Mouse (Mus musculus) embryo, embryonic 9.5 days (tissue): Measurements from ENCODE around the gene Kcnb1.

Experiments
- DNase-seq: peaks from one replicate; pipeline ENCODE4 v3.0.0-alpha.2; 2017; ENCODE audit errors: extremely low spot score

The Kcnb1 gene

DNA sequence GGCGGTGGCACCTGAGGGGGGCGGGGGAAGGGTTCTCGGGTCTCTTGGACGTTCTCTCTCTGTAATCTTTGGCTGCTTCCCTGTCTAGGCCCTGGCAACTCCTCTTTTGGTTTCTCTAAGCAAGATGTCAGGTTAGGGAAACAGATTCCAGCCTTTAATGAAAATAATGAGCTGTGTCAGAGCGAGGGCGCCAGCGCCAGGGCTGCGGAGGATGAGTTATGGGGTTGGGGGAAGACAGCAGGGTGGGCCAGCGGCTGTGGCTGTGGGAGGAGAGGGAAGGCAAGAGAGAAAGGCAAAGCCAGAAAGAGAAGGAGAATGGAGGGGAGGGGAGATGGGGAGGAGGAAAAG, 60.4 kb downstream of the Kcnb1 start:
- no peak for DNase-seq

- DNase-seq, result no peak
Observed at GRCm38 (mm10) chr2:167128699-167129607, 61.0 kb downstream of the Kcnb1 start.

- DNase-seq, result no peak
Observed at GRCm38 (mm10) chr2:167127404-167127803, 62.6 kb downstream of the Kcnb1 start.

DNA sequence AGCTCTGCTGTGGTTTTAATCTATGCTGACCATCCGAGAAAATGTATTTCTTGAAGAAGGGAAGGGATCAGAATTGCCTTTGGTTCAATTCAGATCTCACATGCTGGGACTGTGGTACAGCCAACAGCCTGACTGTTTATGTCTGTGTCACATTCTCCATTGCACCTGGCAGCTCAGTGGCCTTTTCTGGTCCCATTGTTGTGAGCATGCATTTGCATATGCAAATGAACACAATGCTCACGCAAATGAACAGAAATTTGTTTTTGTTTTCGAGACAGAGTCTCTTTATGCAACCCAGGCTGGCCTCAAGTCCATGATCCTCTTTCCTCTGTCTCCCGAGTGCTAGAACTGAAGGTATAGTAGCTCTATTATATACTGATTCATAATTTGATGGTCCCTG, 64.2 kb downstream of the Kcnb1 start:
- DNase-seq, result no peak

GRCm38 (mm10) chr2:167123936-167124335, 66.0 kb downstream of the Kcnb1 start:
- no peak for DNase-seq

DNA sequence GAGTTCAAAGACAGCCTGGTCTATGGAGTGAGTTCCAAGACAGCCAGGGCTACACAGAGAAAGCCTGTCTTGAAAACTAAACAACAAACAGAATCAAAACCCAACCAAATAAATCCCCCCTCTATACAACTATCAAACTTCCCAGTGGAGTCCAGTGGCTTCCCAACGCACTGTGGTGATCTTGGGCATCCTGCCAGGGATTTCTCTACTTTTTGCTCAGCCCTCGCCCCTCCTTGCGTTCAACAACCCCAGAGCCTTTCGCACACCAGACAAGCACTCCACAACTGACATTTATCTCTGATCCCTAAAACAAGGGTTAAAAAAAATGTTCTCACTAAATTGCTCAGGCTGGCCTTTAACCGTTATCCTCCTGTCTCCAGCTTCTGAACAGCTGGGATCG, 67.2 kb downstream of the Kcnb1 start:
- no peak for DNase-seq

- DNase-seq, result no peak
Observed at GRCm38 (mm10) chr2:167121996-167122395, 68.0 kb downstream of the Kcnb1 start.

GRCm38 (mm10) chr2:167121228-167121627, 68.7 kb downstream of the Kcnb1 start:
- no peak for DNase-seq

- no peak for DNase-seq
Observed at GRCm38 (mm10) chr2:167120186-167120830, 69.6 kb downstream of the Kcnb1 start.

DNA sequence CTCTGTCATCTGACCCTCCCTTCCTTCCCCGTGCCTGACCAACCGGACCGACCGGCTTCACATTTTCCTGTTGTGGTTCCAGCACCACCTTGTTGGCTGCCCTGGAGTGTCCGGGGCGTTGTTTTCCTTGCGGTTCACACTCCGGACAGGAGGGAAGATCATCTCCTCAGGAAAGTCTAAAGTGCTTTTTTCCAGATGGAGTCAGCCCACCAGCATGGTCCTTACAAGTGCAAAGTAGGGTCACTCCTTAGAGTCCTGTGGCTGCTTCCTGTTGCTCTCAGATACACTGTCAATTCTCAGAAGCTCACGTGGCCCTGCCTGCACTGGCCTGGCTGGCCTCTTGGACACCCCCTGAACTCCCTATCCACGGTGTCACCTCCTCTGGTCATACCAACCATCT, 71.9 kb downstream of the Kcnb1 start:
- no peak for DNase-seq

DNA sequence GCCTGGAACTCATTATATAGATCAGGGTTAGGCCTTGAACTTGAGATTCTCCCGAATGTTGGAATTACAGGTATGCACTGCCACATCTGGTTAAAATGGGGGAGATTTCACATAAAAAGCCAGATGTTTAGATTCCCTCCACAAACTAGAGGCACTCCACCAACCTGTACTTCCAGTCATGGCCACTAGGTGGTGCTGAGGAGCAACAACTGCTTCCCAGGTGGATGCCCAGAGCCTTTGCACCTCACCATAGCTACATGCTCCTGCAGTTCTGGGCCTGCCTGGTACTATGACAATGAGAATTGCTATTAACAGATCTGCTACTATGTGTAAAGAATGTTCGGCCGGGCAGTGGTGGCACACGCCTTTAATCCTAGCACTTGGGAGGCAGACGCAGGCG, 77.2 kb downstream of the Kcnb1 start:
- peak; percentile 80 for DNase-seq

DNA sequence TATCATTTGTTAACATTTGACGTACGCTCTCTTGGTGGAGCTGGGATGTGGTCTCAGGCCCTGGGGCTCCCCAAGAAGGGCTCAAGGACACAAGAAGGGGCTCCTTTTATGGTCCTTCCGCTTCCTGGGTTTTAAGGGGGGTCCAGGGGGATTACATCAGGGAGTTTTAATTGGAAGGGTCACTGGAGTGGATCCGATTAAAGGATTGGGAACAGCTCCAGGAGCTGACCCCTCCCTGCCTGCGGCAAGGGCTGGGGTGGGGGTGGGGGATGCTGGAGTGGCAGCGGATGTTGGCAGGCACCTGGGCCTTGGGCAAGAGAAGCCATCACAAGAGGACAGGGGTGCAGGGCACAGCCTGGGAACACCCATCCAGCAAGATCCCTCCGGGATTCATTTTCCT, 77.7 kb downstream of the Kcnb1 start:
- DNase-seq, result no peak

DNA sequence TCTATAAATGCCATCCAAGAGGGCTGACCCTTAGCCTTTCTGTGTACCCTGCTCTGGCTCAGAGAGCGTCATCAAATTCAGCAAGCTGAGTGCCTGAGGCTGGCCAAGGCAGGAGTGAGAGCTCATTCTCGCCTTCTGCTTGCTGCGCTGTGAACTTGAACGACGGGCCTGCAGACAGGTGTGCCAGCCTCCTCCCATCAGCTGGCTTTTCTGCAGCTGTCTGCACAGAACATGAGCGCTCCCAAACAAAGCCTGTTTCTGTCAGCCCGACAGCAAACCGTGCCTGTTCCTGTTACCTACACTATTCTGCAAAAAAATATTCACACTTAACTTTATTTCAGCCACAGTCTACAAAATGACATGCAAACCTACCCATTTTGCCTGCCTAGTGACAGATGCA, 80.4 kb downstream of the Kcnb1 start:
- no peak for DNase-seq

DNA sequence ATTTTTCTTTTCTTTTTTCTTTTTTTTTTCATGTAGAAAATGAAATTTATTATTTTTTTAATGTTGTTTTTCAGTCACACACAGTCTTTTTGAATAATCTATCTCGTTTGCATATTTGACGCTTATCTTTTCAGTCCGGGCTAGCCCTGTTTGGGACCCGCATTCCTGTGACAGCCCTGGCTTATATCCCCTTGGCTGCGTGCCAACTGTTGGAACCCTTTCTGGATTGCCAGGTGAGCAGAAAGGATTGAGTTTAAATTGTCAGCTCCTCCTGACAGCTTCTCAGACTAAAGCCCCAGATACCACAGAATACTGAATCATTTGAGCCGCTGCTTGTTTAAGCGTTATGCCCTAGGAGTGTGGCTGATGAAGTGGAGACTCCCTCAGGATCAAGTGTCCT, 86.4 kb downstream of the Kcnb1 start:
- no peak for DNase-seq

DNA sequence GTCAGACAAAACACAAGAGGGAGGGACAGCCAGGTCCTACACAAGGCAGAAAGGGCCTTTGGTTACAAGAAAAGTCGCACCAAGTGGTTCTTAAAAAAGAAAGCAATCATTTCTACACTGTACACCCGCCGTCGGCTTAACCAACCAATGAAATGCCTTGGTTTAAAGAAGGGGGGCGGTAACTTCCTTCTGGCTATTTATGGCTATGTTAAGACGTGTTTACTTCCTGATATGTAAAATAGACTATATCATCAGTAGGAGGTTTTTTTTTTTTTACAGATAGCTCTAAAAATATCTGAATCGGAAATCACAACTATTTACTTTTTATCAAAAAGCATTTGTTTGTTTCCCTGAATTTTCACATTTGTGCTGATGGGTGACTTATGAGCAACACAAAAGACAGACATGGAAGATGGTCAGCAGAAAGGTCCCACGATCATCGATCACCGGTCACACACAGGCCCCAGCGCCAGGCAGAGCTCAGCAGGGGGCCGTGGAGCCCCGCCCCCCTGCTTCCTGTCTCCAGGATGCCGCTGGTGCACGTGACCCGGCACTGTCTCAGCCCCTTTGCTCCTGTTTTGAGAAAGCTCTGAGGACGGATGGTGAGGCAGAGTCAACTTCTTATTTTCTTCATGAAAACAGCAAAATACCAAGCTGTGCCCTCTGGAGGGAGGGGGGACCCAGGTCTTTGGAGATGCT, 88.1 kb downstream of the Kcnb1 start:
- DNase-seq, result no peak

GRCm38 (mm10) chr2:167094688-167095087, 95.3 kb downstream of the Kcnb1 start:
- no peak for DNase-seq

DNA sequence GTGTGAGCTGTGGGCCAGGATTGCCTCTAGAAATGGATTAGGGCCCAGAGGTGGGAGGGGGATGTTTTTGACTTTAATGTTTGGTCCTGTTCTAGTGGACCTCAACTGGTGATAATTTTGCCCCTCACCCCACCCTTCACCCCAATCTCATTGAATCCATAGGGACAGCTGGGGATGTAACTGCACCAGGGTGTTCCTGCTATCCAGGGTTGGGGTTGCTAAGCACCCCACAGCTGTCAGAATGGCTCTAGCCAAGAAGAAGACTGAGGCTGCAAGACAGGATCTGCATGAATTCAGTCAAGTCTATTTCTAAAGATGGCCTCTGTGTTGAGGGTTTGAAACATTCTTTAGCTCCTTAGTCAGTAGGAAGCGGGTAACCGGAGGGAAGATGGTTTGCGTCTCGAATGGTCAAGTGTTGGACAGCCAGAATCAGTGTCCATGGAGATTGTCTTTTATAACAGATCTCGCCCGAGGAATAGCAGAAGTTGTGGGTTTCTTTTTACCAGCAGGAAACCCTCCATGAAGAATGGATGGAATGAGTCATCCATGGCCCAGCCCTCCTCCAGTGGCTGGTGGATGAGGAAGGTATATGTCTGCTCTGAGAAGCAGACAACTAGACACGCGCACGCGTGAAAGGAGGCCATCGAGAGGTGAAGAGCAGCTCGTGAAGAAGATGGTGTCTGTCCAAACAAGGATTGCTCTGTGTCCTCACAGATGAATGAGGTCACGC, 96.6 kb downstream of the Kcnb1 start:
- DNase-seq, result no peak

GRCm38 (mm10) chr2:167090271-167090670, 99.7 kb downstream of the Kcnb1 start:
- no peak for DNase-seq

GRCm38 (mm10) chr2:167086836-167087235, 103.1 kb downstream of the Kcnb1 start:
- DNase-seq, result no peak

DNA sequence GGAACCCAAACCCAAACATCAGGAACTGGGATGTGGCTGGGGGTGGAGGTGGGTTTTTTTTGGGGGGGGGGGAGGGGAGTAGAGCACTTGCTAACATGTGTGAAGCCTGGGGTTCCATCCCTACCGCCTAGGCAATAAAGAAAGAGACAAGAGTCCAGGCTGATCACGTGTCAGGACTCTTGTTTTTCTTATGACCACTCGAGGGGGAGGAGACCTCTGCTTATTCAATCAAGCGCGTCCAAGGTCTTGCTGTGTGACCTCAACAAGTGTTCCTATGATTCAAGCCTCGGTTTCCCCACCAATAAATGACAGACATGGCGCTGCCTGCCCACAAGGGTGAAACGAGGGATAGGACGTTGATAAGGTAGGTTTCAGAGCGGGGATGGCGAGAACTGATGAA, 103.9 kb downstream of the Kcnb1 start:
- no peak for DNase-seq

DNA sequence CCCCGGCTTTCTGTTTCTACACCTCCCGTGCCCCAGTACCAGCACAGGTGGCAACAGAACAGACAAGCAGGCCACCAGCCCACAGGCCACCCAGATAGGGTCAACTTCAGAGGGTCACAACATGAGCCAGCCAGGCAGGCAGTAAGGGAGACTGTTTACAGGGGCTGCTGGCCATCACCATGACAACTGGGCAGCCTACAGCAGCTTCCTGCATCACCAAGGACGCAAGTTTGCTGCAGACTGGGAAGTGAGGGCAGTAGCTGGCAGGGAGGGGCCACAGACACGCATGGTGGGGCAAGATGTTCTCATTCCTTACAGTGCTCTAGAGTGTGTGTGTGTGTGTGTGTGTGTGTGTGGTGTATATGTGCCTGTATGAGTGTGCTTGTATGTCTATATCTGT, 108.3 kb downstream of the Kcnb1 start:
- DNase-seq, result peak; percentile 47

DNA sequence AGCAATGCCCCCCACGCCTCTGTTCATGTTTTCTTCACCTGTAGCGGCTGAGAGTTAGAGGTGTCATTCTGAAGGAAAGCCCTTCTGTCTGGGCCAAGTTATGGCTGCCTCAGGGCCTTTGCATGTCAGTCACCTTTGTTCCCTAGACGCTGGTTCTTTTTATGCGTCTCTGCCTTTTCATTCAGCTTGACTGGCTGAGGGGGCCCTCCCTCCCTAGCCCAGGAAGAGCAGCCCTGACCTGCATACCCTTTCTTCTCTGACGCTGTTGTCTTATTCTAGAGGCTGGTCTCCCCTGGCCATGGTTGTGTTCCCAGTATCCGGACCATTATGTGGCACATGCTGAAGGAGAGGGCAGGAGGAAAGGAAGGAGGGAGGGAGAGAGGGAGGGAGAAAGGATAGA, 108.8 kb downstream of the Kcnb1 start:
- no peak for DNase-seq
